ENCODE assay signal across 8 mouse cellular contexts in genomic region chr19:46315752-46316610, GRCm38 (mm10). TPM values are rescaled to one million over a fixed set of nuclear protein-coding genes. Genes with fewer than 3 reads are reported as not detected.
A peak's percentile ranks its signal among the peaks of the same experiment; 100 is the strongest.
DNase-seq lines count a peak whose midpoint lies in the region; ATAC-seq and TF ChIP-seq lines count a peak whose summit lies in the region.

No protein-coding gene starts in this region.

- H3K9me3 ChIP-seq in kidney, embryonic 15.5 days (replicated peaks), result no peaks in the 10 kb centered on the region
- H3K9me3 ChIP-seq in hindbrain, embryonic 14.5 days (ENCODE audit: control insufficient read depth, low read length), result no peaks in the 10 kb centered on the region
- H3K9me3 ChIP-seq in liver, embryonic 16.5 days (replicated peaks; ENCODE audit: control insufficient read depth, low read length), result no peaks in the 10 kb centered on the region
- no peaks in the 10 kb centered on the region for H3K9me3 ChIP-seq in kidney, embryonic 14.5 days (ENCODE audit: control insufficient read depth, low read length)

- no peak for DNase-seq in kidney, adult 2 months
- peak; percentile 15 for DNase-seq in cerebellum, adult 8-10 months
- no peak for DNase-seq in hindbrain, embryonic 14.5 days (ENCODE audit: low spot score)
- no peak for DNase-seq in adipocyte (ENCODE audit: low spot score)
- DNase-seq in urinary bladder, adult 18-20 months (ENCODE audit: low spot score in 2 of 2), result no peak

- 0 out of 2 replicates have a peak overlapping the region, but pooled peaks have one; percentile 48 for H3K4me3 ChIP-seq in kidney, embryonic 15.5 days (replicated peaks)
- H3K4me3 ChIP-seq in kidney, adult 2 months (ENCODE audit: insufficient read depth, low read depth, low read length), result no peak overlapping the region
- H3K4me3 ChIP-seq in hindbrain, embryonic 14.5 days (replicated peaks; ENCODE audit: low read length), result peak overlapping the region; percentile 57
- peak overlapping the region; percentile 48 for H3K4me3 ChIP-seq in liver, embryonic 16.5 days (ENCODE audit: low read depth, low read length)
- no peak overlapping the region for H3K4me3 ChIP-seq in kidney, embryonic 14.5 days (ENCODE audit: low read length)

- no peak overlapping the region for H3K9ac ChIP-seq in kidney, embryonic 15.5 days
- H3K9ac ChIP-seq in hindbrain, embryonic 14.5 days, result peak overlapping the region; percentile 83
- H3K9ac ChIP-seq in liver, embryonic 16.5 days (ENCODE audit: low read depth, low read length), result peak overlapping the region; percentile 66
- H3K9ac ChIP-seq in kidney, embryonic 14.5 days (ENCODE audit: low read depth, low read length), result no peak overlapping the region

- no peak overlapping the region for H3K27ac ChIP-seq in kidney, embryonic 15.5 days
- H3K27ac ChIP-seq in kidney, adult 2 months (ENCODE audit: insufficient read depth, low read depth, low read length), result no peak overlapping the region
- no peak overlapping the region for H3K27ac ChIP-seq in hindbrain, embryonic 14.5 days
- peak overlapping the region; percentile 94 for H3K27ac ChIP-seq in liver, embryonic 16.5 days (ENCODE audit: low read length)
- H3K27ac ChIP-seq in kidney, embryonic 14.5 days (ENCODE audit: low read depth, low read length), result no peak overlapping the region

- H3K36me3 ChIP-seq in kidney, embryonic 15.5 days, result peaks cover 12% of the 10 kb centered on the region
- H3K36me3 ChIP-seq in kidney, adult 2 months (ENCODE audit: control insufficient read depth, insufficient read depth, low read length), result no peaks in the 10 kb centered on the region
- peaks cover 26% of the 10 kb centered on the region for H3K36me3 ChIP-seq in hindbrain, embryonic 14.5 days (replicated peaks; ENCODE audit: control insufficient read depth, insufficient read depth)
- H3K36me3 ChIP-seq in liver, embryonic 16.5 days (ENCODE audit: control insufficient read depth, insufficient read depth), result peaks cover 2% of the 10 kb centered on the region
- peaks cover 2% of the 10 kb centered on the region for H3K36me3 ChIP-seq in kidney, embryonic 14.5 days (ENCODE audit: control insufficient read depth, insufficient read depth, low read length)

- H3K27me3 ChIP-seq in kidney, embryonic 15.5 days, result peaks cover 93% of the 10 kb centered on the region
- H3K27me3 ChIP-seq in kidney, adult 2 months (replicated peaks; ENCODE audit: control insufficient read depth, insufficient read depth, low read length), result no peaks in the 10 kb centered on the region
- peaks cover 68% of the 10 kb centered on the region for H3K27me3 ChIP-seq in hindbrain, embryonic 14.5 days (ENCODE audit: control insufficient read depth, insufficient read depth, low read length)
- peaks cover 63% of the 10 kb centered on the region for H3K27me3 ChIP-seq in liver, embryonic 16.5 days (ENCODE audit: control insufficient read depth, insufficient read depth, low read depth, low read length)
- peaks cover 76% of the 10 kb centered on the region for H3K27me3 ChIP-seq in kidney, embryonic 14.5 days (ENCODE audit: control insufficient read depth, insufficient read depth, low read length)

- H3K4me2 ChIP-seq in kidney, embryonic 15.5 days, result no peak overlapping the region
- peak overlapping the region; percentile 81 for H3K4me2 ChIP-seq in hindbrain, embryonic 14.5 days (replicated peaks)
- peak overlapping the region; percentile 85 for H3K4me2 ChIP-seq in liver, embryonic 16.5 days (ENCODE audit: low read depth, low read length)
- H3K4me2 ChIP-seq in kidney, embryonic 14.5 days (replicated peaks; ENCODE audit: low read depth, low read length), result no peak overlapping the region

- TF ChIP-seq POLR2A in kidney, adult 2 months (IDR thresholded peaks at IDR 0.05; ENCODE audit: low read depth, low read length), result no peak

- no peak for ATAC-seq in kidney, embryonic 15.5 days (replicated peaks; ENCODE audit: low FRiP score)
- no peak for ATAC-seq in hindbrain, embryonic 14.5 days (ENCODE audit: low FRiP score)
- ATAC-seq in liver, embryonic 16.5 days (ENCODE audit: low read depth), result peak; percentile 20; the same call in 1 of the 2 replicates
- ATAC-seq in kidney, embryonic 14.5 days (ENCODE audit: low FRiP score, low TSS enrichment), result no peak

- peaks cover 36% of the 10 kb centered on the region for H3K4me1 ChIP-seq in kidney, embryonic 15.5 days
- H3K4me1 ChIP-seq in kidney, adult 2 months (ENCODE audit: control insufficient read depth, insufficient read depth, low read length), result no peaks in the 10 kb centered on the region
- peaks cover 45% of the 10 kb centered on the region for H3K4me1 ChIP-seq in hindbrain, embryonic 14.5 days (replicated peaks; ENCODE audit: control insufficient read depth, insufficient read depth, low read length)
- H3K4me1 ChIP-seq in liver, embryonic 16.5 days (ENCODE audit: control insufficient read depth, low read depth, low read length), result peaks cover 52% of the 10 kb centered on the region
- H3K4me1 ChIP-seq in kidney, embryonic 14.5 days (ENCODE audit: control insufficient read depth, insufficient read depth, low read length), result 0 out of 2 replicates have a peak, but pooled peaks cover 5% of the 10 kb centered on the region

- TF ChIP-seq CTCF in kidney, adult 2 months (conservative IDR thresholded peaks at IDR 0.05; ENCODE audit: insufficient read depth, insufficient read length, low read depth, low read length), result no peak

- WGBS in kidney, embryonic 15.5 days, result 51% methylated on average over 12 of the region's 12 CpGs
- 47% methylated on average over 12 of the region's 12 CpGs for WGBS in kidney, adult 2 months
- WGBS in hindbrain, embryonic 14.5 days, result 38% methylated on average over 12 of the region's 12 CpGs
- 42% methylated on average over 12 of the region's 12 CpGs for WGBS in liver, embryonic 16.5 days (ENCODE audit: insufficient replicate concordance)
- WGBS in kidney, embryonic 14.5 days, result 49% methylated on average over 12 of the region's 12 CpGs

RNA-seq across cellular contexts. Expression of gene Psd, which starts 11.0 kb away (rescaled TPM):
- polyA plus RNA-seq in kidney, embryonic 15.5 days (2015; fragmentation: Nextera tagmentation; extraction: Ambion mirVana), result 3.9 and 7.2 TPM in 2 replicates
- 1.9 and 2.7 TPM in 2 replicates for polyA plus RNA-seq in kidney, adult 2 months (2012; rRNA removed)
- polyA plus RNA-seq in hindbrain, embryonic 14.5 days (2014; fragmentation: Nextera tagmentation; extraction: Ambion mirVana), result 131 and 152 TPM in 2 replicates
- polyA plus RNA-seq in liver, embryonic 16.5 days (2015; fragmentation: Nextera tagmentation; extraction: Ambion mirVana), result 3.3 TPM in 2 replicates
- 1.7 and 1.8 TPM in 2 replicates for polyA plus RNA-seq in kidney, embryonic 14.5 days (2014; fragmentation: Nextera tagmentation; extraction: Ambion mirVana)

RNA-seq across cellular contexts. Expression of gene Nfkb2, which starts 11.9 kb away (rescaled TPM):
- 8.3 and 9.8 TPM in 2 replicates for polyA plus RNA-seq in kidney, embryonic 15.5 days (2015; fragmentation: Nextera tagmentation; extraction: Ambion mirVana)
- 21.6 and 25.4 TPM in 2 replicates for polyA plus RNA-seq in kidney, adult 2 months (2012; rRNA removed)
- polyA plus RNA-seq in hindbrain, embryonic 14.5 days (2014; fragmentation: Nextera tagmentation; extraction: Ambion mirVana), result 1.9 and 2.8 TPM in 2 replicates
- 3.0 and 3.8 TPM in 2 replicates for polyA plus RNA-seq in liver, embryonic 16.5 days (2015; fragmentation: Nextera tagmentation; extraction: Ambion mirVana)
- 6.3 and 8.9 TPM in 2 replicates for polyA plus RNA-seq in kidney, embryonic 14.5 days (2014; fragmentation: Nextera tagmentation; extraction: Ambion mirVana)

RNA-seq across cellular contexts. Expression of gene Fbxl15, which starts 12.0 kb away (rescaled TPM):
- polyA plus RNA-seq in kidney, embryonic 15.5 days (2015; fragmentation: Nextera tagmentation; extraction: Ambion mirVana), result 18.2 and 20.1 TPM in 2 replicates
- polyA plus RNA-seq in kidney, adult 2 months (2012; rRNA removed), result 26.1 and 35.8 TPM in 2 replicates
- polyA plus RNA-seq in hindbrain, embryonic 14.5 days (2014; fragmentation: Nextera tagmentation; extraction: Ambion mirVana), result 45.5 and 49.1 TPM in 2 replicates
- polyA plus RNA-seq in liver, embryonic 16.5 days (2015; fragmentation: Nextera tagmentation; extraction: Ambion mirVana), result 11.1 and 11.6 TPM in 2 replicates
- polyA plus RNA-seq in kidney, embryonic 14.5 days (2014; fragmentation: Nextera tagmentation; extraction: Ambion mirVana), result 14.2 and 18.2 TPM in 2 replicates

RNA-seq across cellular contexts. Expression of gene Cuedc2, which starts 22.5 kb away (rescaled TPM):
- 158 and 177 TPM in 2 replicates for polyA plus RNA-seq in kidney, embryonic 15.5 days (2015; fragmentation: Nextera tagmentation; extraction: Ambion mirVana)
- polyA plus RNA-seq in kidney, adult 2 months (2012; rRNA removed), result 69.8 and 72.0 TPM in 2 replicates
- polyA plus RNA-seq in hindbrain, embryonic 14.5 days (2014; fragmentation: Nextera tagmentation; extraction: Ambion mirVana), result 318 and 321 TPM in 2 replicates
- 67.3 and 67.6 TPM in 2 replicates for polyA plus RNA-seq in liver, embryonic 16.5 days (2015; fragmentation: Nextera tagmentation; extraction: Ambion mirVana)
- polyA plus RNA-seq in kidney, embryonic 14.5 days (2014; fragmentation: Nextera tagmentation; extraction: Ambion mirVana), result 164 and 165 TPM in 2 replicates

RNA-seq across cellular contexts. Expression of gene Mfsd13a, which starts 24.9 kb away (rescaled TPM):
- polyA plus RNA-seq in kidney, embryonic 15.5 days (2015; fragmentation: Nextera tagmentation; extraction: Ambion mirVana), result 12.5 and 15.0 TPM in 2 replicates
- 34.7 and 43.8 TPM in 2 replicates for polyA plus RNA-seq in kidney, adult 2 months (2012; rRNA removed)
- polyA plus RNA-seq in hindbrain, embryonic 14.5 days (2014; fragmentation: Nextera tagmentation; extraction: Ambion mirVana), result 9.9 and 10.0 TPM in 2 replicates
- polyA plus RNA-seq in liver, embryonic 16.5 days (2015; fragmentation: Nextera tagmentation; extraction: Ambion mirVana), result 11.2 and 13.8 TPM in 2 replicates
- polyA plus RNA-seq in kidney, embryonic 14.5 days (2014; fragmentation: Nextera tagmentation; extraction: Ambion mirVana), result 7.9 and 10.8 TPM in 2 replicates

Comparison
In these comparisons a context has a peak if more than half of its experiments do, and no peak if none do; other contexts are left out.
1. H3K4me3 ChIP-seq: peak in kidney, embryonic 15.5 days (single experiment), hindbrain, embryonic 14.5 days (single experiment) and liver, embryonic 16.5 days (single experiment); none in kidney, adult 2 months (single experiment) and kidney, embryonic 14.5 days (single experiment).
2. H3K4me2 ChIP-seq: peak in hindbrain, embryonic 14.5 days (single experiment) and liver, embryonic 16.5 days (single experiment); none in kidney, embryonic 15.5 days (single experiment) and kidney, embryonic 14.5 days (single experiment).
3. H3K9ac ChIP-seq: peak in hindbrain, embryonic 14.5 days (single experiment) and liver, embryonic 16.5 days (single experiment); none in kidney, embryonic 15.5 days (single experiment) and kidney, embryonic 14.5 days (single experiment).
4. RNA of gene Psd, which starts 11.0 kb away (polyA plus RNA-seq): 131 to 152 TPM in hindbrain, embryonic 14.5 days; 3.9 to 7.2 TPM in kidney, embryonic 15.5 days, 3.3 TPM in liver, embryonic 16.5 days, 1.9 to 2.7 TPM in kidney, adult 2 months and 1.7 to 1.8 TPM in kidney, embryonic 14.5 days; every median in the first group is over 10 times any median in the second.